Mouse (Mus musculus) C2C12 (cell line): ENCODE measurements around the gene Gm12169.

Experiments used
- CTCF ChIP-seq: IDR thresholded peaks from one replicate; pipeline ENCODE4 v1.5.1; 2011; ENCODE audit not compliant: control insufficient read depth, insufficient read depth, insufficient read length
- MYOG ChIP-seq: IDR thresholded peaks from one replicate; pipeline ENCODE4 v1.6.1; 2011; ENCODE audit not compliant: control insufficient read depth, insufficient read length; ENCODE audit errors: extremely low read depth
- USF1 ChIP-seq: IDR thresholded peaks from one replicate; pipeline ENCODE4 v1.6.1; 2011; ENCODE audit warnings: low read depth, mild to moderate bottlenecking, control low read depth, moderate library complexity

GRCm38 (mm10) chr11:46523912-46524311, at the start of gene Gm12169:
- TF ChIP-seq CTCF (no peak), USF1 (no peak), MYOG (no peak)
